Mouse (Mus musculus): Measurements from ENCODE around the gene B430305J03Rik. TPM values are rescaled to one million over a fixed set of nuclear protein-coding genes. Genes with fewer than 3 reads are reported as not detected.
A peak's percentile ranks its signal among the peaks of the same experiment; 100 is the strongest.

B430305J03Rik gene
- not detected for polyA plus RNA-seq (2017; shearing (Covaris generic))

- peak; percentile 20 for ATAC-seq
Observed at GRCm38 (mm10) chr3:61365779-61366373, at the start of gene B430305J03Rik. B430305J03Rik (minus strand) TSS chr3:61365951.

GRCm38 (mm10) chr3:61409683-61410082 lies 43.9 kb upstream of the B430305J03Rik start:
- peak; percentile 91 for ATAC-seq

- ATAC-seq: no peak
Observed at GRCm38 (mm10) chr3:61406921-61407320, 41.2 kb upstream of the B430305J03Rik start.

DNA sequence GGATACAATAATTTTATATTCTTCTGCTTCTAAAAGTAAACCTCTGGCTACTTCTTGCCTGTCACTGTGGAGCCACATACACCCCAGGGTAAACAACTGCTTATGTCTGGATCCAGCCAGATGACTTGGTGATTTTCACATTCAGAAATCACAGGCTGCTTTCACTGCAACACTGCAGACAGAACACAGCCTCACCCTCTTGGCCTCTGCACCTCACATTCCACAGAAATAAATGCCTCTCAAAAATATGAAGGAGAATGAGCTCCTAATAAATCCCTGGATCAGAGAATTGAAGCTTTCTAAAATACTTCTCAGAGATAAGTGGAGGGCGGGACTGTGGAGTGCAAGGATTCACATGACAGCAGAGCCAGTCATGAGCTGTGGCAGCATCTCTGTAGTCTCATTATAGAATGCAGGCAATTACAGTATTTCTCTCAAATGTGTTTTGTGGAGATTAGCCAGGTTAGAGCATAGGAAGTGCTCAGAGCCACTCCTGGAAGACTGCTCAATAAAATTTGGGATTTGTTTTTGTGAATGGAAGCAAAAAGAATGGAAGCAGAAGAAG lies 35.2 kb upstream of the B430305J03Rik start:
- no peak for ATAC-seq

DNA sequence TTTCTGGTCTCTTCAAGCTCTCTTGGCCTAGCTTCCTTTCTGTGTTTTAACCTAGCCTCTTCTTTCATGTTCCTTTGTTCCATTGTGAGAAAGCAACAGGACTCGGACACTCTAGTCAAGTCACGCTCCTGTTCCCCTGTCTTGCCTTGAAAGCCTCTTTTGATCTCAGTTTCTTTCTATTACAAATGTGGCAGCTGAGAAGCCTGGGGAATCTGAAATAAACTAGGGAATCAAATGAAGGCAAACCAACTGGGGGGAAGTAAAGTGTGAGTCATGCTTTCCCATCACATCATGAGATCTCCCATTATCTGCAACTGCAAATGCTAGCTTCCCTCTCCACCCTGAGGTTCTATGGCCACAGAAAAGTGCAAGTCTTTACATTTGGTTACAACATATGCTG lies 31.0 kb upstream of the B430305J03Rik start:
- no peak for ATAC-seq

DNA sequence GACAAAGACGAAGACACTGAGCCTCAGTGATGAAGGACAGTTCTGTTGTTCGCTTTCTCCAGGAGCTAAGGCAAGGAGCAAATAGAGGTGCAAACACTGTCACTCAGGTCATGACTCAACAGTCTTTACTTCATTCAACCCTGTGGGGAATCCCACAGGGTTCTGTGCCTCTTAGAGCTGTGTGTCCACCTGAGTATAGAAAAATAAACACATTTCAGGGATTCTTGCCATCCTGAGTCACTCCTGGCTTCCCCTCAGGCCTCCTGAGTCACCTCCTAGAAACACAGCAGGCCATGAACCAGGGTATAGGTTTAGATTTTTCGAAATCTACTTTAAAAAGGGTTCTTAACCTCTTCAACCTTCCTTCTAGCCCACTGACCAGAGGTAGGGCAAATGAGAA lies 29.6 kb upstream of the B430305J03Rik start:
- ATAC-seq: no peak

DNA sequence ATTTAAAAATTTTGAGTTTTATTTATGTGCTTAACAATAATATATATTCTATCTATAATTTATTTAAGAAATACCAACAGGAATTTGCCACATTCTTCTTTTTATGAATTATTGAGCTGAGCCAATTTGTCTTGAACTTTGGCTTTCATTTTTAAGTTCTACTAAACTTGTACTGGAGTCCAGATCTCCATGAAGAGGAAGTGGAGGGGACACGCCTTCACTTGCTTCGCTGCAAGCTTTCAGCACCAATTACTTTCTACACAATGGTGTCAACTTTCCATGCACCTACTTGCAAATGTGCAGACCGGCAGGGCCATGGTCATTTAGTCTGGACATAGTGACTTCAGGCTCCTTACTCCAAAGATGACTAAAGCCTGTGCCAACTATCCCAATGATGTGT lies 27.8 kb upstream of the B430305J03Rik start:
- no peak for ATAC-seq

DNA sequence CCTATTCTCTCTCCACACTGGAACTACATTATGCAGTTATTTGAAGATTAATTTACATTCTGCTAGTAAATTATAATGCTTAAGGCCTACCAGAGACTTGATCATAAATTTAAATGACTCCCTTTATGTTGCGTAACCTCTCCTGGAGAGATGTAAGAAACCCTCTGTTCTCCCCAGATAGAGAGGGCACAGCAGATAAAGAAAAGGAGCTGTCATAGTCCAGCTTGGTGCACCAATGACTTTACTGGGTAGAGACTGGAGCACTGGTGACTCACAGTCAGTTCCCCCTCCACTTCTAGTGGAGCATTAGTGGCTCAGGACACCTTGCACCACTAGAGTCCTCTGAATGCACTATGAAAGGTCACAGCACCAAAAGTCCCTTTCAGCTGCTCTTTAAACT lies 27.1 kb upstream of the B430305J03Rik start:
- no peak for ATAC-seq

- no peak for ATAC-seq
Observed at GRCm38 (mm10) chr3:61391564-61391963, 25.8 kb upstream of the B430305J03Rik start.

- ATAC-seq: no peak
Observed at GRCm38 (mm10) chr3:61386368-61386767, 20.6 kb upstream of the B430305J03Rik start.

GRCm38 (mm10) chr3:61376001-61376400 lies 10.2 kb upstream of the B430305J03Rik start:
- ATAC-seq: no peak

DNA sequence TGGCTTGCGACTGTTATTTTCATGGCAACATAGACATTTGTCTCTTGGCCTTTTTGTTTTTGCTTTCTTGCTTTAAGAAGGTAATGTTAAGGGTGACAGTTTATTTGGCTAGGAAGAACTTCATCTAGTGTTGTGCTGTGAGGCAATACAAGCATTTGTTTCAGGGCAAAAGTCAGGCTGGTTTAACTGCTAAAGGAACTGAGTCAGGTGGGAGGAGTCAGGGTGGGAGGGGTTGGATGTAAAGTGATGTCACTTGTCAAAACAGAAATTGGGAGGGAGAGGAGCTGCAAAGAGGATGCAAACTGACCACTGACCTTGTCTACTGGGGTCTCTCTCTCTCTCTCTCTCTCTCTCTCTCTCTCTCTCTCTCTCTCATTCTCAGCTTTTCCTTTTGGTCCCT lies 2.7 kb upstream of the B430305J03Rik start:
- ATAC-seq: no peak

- ATAC-seq: no peak
Observed at GRCm38 (mm10) chr3:61364978-61365778, 573 bp downstream of the B430305J03Rik start.

DNA sequence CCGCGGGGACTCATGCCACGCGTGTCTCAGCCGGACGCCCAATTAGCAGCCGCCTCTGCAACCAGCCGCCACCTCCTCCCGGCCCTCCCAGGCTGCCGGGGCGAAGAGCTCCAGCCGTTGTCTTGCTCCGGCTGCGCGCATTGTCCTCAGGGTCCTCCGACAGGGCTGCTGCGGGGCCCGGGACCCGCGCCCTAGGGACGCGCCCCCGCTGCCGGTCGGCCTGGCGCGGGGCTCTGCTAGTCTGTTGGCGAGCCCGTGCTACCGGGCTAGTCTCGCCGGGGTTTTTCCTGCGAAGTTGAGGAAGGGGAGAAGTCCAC lies 1.1 kb downstream of the B430305J03Rik start:
- peak; percentile 2 for ATAC-seq

- ATAC-seq: peak; percentile 43
Observed at GRCm38 (mm10) chr3:61363989-61364660, 1.6 kb downstream of the B430305J03Rik start.

DNA sequence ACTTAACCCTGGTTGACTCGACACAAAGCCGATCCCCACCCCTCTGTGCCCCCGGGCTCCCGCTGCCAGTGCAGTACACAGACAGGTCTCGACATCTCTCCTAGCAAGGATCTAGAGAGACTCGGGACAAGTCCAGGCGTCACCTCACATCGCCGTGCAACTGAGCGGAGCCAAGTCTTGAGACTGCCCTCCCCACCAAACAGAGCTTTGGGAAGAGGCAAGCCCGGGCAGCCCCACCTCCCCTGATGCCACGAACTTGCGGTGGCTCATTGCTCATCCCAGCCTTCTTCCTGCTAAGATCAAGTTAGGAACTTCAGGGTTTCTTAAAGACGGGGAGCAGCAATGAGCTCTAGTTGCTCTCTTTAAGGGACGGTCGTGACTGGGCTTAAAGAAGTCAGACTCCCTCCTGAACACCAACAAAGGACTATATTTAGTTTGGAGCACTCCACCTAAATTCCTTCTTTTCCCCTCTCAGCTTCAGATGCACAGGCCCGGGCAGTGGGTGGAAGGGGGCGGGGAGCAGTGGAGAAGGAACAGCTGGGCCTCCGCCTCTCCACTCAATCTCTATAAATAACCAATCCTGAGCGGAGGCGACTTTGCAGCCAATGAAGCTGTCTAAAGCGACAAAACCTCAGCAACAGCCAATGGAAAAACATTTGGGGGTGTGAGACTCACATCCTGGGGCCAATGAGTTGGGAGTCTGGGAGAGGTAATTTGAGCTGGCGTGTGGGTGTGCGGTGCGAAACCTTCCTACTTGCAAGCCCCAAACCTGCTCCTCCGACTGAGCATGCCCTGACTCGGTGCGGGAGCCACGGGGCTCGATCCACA lies 2.4 kb downstream of the B430305J03Rik start:
- ATAC-seq: peak; percentile 78

GRCm38 (mm10) chr3:61362821-61363160 lies 3.0 kb downstream of the B430305J03Rik start:
- ATAC-seq: no peak

DNA sequence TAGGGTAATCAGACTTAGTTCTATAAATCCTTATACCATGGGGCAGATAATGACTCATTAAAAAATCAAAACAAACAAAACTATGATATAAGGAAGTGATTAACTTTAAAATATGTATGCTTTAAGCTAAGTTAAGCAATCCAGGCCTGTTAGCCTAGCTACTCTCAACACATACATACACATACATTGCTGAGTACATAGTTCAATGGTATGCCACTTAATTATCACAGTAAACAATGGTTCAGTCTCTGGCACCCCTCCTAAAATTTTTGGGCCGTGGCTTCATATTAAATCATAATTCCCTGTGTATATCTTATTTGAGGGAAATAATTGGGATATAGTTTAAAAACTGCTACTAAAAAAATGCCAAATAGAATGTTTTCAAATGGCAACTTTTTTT lies 4.4 kb downstream of the B430305J03Rik start, which contains the start of gene Rap2b:
Gene Rap2b, plus strand, starts transcription at position 301 of the 400 bp plus-strand sequence.
- ATAC-seq: no peak

DNA sequence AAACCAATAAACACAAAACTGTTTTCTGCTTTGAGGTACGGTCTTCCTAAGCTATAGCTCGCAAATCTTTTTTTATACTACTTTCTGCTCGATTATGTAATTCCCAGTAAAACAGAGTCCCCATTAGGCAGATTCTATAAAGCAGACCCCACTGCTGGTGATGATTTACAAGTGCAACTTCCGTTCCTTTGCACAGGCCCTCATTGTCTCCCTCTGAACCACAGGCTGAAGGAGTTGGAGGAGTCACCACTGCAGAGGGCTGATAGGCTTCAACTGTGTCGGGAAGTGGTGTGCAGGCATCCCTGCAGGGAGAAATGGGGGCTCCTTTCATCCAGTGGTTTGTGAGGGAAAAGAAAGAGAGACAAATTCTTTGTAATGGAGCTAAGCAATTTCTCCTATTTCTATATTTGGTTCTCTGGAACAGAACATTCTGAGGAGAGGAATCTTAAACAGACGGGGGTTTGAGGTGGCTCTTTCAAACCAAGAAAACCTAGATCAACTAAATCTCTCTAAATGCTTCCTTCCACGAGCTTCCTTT lies 6.9 kb downstream of the B430305J03Rik start:
- no peak for ATAC-seq

GRCm38 (mm10) chr3:61358107-61358506 lies 7.6 kb downstream of the B430305J03Rik start:
- no peak for ATAC-seq

DNA sequence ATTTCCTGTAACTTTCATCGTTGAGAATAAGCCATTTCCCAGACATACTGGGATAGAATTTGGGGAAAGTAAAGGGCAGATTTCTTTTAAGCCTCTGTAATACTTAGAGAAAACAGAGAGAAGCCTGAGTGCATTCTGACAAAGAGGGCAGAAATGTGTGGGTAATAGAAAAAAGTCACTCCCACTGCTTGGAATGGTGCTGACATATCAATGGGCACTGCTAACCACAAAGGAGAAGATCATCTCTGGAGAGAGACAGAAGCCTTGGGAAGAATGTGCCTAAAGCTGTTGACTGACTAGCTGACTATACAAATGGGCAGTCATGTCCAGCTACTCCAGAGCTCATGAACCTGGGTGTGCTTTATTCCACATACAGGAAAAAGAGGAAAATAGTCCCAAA lies 10.3 kb downstream of the B430305J03Rik start:
- no peak for ATAC-seq

- ATAC-seq: no peak
Observed at GRCm38 (mm10) chr3:61349433-61349832, 16.3 kb downstream of the B430305J03Rik start.

Measured in activated CD4-positive, CD25-positive, alpha-beta regulatory T cell, adult 4 months (primary cell).